Mouse (Mus musculus) embryonic facial prominence, embryonic 13.5 days (tissue): ENCODE measurements at regions not wholly inside any gene's neighbourhood (a gene's known extent, or its start where the extent isn't known, plus 50 kb on each side); places are given as distances from the start of the nearest gene placed in this dataset.

ENCODE experiments used
- ATAC-seq: fragments of 200-750 bp; cut with Nextera tagmentation; 2 replicates; pipeline ENCODE4 v1.8.0; 2017; ENCODE audit warnings: low read depth; ENCODE audit not compliant: insufficient number of reproducible peaks, insufficient read depth, low FRiP score, low TSS enrichment
- H3K27ac ChIP-seq: fragments of 300-500 bp; sonication (generic); 2 replicates; pipeline ENCODE4 v1.5.1; 2015; ENCODE audit warnings: moderate library complexity, mild to moderate bottlenecking, inconsistent platforms
- H3K27me3 ChIP-seq: fragments of 300-500 bp; sonication (generic); 2 replicates; pipeline ENCODE4 v1.6.1; 2015; ENCODE audit warnings: mild to moderate bottlenecking, inconsistent platforms
- H3K36me3 ChIP-seq: fragments of 300-500 bp; sonication (generic); 2 replicates; pipeline ENCODE4 v1.6.1; 2015; ENCODE audit warnings: mild to moderate bottlenecking, inconsistent platforms
- H3K4me1 ChIP-seq: fragments of 300-500 bp; sonication (generic); 2 replicates; pipeline ENCODE4 v1.6.1; 2015; ENCODE audit warnings: inconsistent platforms
- H3K4me2 ChIP-seq: fragments of 300-500 bp; sonication (generic); 2 replicates; pipeline ENCODE4 v1.6.1; 2015; ENCODE audit warnings: moderate library complexity, mild to moderate bottlenecking, inconsistent platforms
- H3K4me3 ChIP-seq: fragments of 300-500 bp; sonication (generic); 2 replicates; pipeline ENCODE4 v1.5.1; 2015; ENCODE audit warnings: mild to moderate bottlenecking, inconsistent platforms
- H3K9ac ChIP-seq: fragments of 300-500 bp; sonication (generic); 2 replicates; pipeline ENCODE4 v1.6.1; 2015; ENCODE audit warnings: mild to moderate bottlenecking, inconsistent platforms
- H3K9me3 ChIP-seq: fragments of 300-500 bp; sonication (generic); 2 replicates; pipeline ENCODE4 v1.6.1; 2016; ENCODE audit warnings: inconsistent platforms
- WGBS: fragments of 180-500 bp; shearing (Covaris S2); methylation state at CpG from one replicate; pipeline ENCODE4 v1.1.7; 2015; ENCODE audit warnings: mixed read lengths; 5-methylcytosine and 5-hydroxymethylcytosine counted together

GRCm38 (mm10) chr13:44234241-44234640, 449.7 kb downstream of the Cd83 start:
- H3K4me1 ChIP-seq = peaks cover 30% of the 10 kb centered on the region
- no peaks in the 10 kb centered on the region for H3K36me3 ChIP-seq
- no peak overlapping the region for H3K4me2 ChIP-seq
- no peak overlapping the region for H3K27ac ChIP-seq
- WGBS = 83% methylated on average over 6 of the region's 6 CpGs
- H3K9me3 ChIP-seq = no peaks in the 10 kb centered on the region
- no peak overlapping the region for H3K9ac ChIP-seq
- no peak for ATAC-seq
- no peak overlapping the region for H3K4me3 ChIP-seq
- peaks cover 15% of the 10 kb centered on the region for H3K27me3 ChIP-seq

GRCm38 (mm10) chr13:44235236-44235635, 450.7 kb downstream of the Cd83 start:
- Histone ChIP-seq H3K4me1 (peaks cover 29% of the 10 kb centered on the region), H3K27ac (no peak overlapping the region), H3K36me3 (no peaks in the 10 kb centered on the region), H3K9me3 (no peaks in the 10 kb centered on the region), H3K27me3 (0 out of 2 replicates have a peak, but pooled peaks cover 8% of the 10 kb centered on the region), H3K9ac (no peak overlapping the region), H3K4me2 (no peak overlapping the region), H3K4me3 (no peak overlapping the region)
- WGBS = 75% methylated on average over 5 of the region's 5 CpGs
- no peak for ATAC-seq

GRCm38 (mm10) chr13:44235941-44236340, 451.4 kb downstream of the Cd83 start:
- H3K27ac ChIP-seq = no peak overlapping the region
- peaks cover 29% of the 10 kb centered on the region for H3K4me1 ChIP-seq
- H3K36me3 ChIP-seq = no peaks in the 10 kb centered on the region
- no peaks in the 10 kb centered on the region for H3K9me3 ChIP-seq
- 92% methylated on average over 2 of the region's 2 CpGs for WGBS
- no peak for ATAC-seq
- 0 out of 2 replicates have a peak, but pooled peaks cover 8% of the 10 kb centered on the region for H3K27me3 ChIP-seq
- no peak overlapping the region for H3K9ac ChIP-seq
- H3K4me2 ChIP-seq = no peak overlapping the region
- no peak overlapping the region for H3K4me3 ChIP-seq

GRCm38 (mm10) chr13:44238308-44238707, 453.7 kb downstream of the Cd83 start:
- H3K4me2 ChIP-seq = peak overlapping the region; percentile 30
- no peak overlapping the region for H3K4me3 ChIP-seq
- H3K4me1 ChIP-seq = peaks cover 13% of the 10 kb centered on the region
- no peak for ATAC-seq
- WGBS = 14% methylated on average over 11 of the region's 11 CpGs
- H3K27ac ChIP-seq = no peak overlapping the region
- no peaks in the 10 kb centered on the region for H3K36me3 ChIP-seq
- H3K9me3 ChIP-seq = no peaks in the 10 kb centered on the region
- 0 out of 2 replicates have a peak, but pooled peaks cover 8% of the 10 kb centered on the region for H3K27me3 ChIP-seq
- H3K9ac ChIP-seq = no peak overlapping the region

GRCm38 (mm10) chr13:44243211-44243610, 458.6 kb downstream of the Cd83 start:
- WGBS = 92% methylated on average over 6 of the region's 6 CpGs
- H3K36me3 ChIP-seq = no peaks in the 10 kb centered on the region
- no peaks in the 10 kb centered on the region for H3K27me3 ChIP-seq
- no peak overlapping the region for H3K4me3 ChIP-seq
- no peaks in the 10 kb centered on the region for H3K9me3 ChIP-seq
- no peak overlapping the region for H3K27ac ChIP-seq
- ATAC-seq = no peak
- no peak overlapping the region for H3K4me2 ChIP-seq
- no peak overlapping the region for H3K9ac ChIP-seq
- peaks cover 12% of the 10 kb centered on the region for H3K4me1 ChIP-seq

GRCm38 (mm10) chr13:44246714-44247251, 462.2 kb downstream of the Cd83 start:
- H3K27me3 ChIP-seq = no peaks in the 10 kb centered on the region
- 79% methylated on average over 7 of the region's 7 CpGs for WGBS
- no peak overlapping the region for H3K4me3 ChIP-seq
- no peaks in the 10 kb centered on the region for H3K36me3 ChIP-seq
- H3K27ac ChIP-seq = no peak overlapping the region
- H3K9ac ChIP-seq = no peak overlapping the region
- H3K9me3 ChIP-seq = no peaks in the 10 kb centered on the region
- ATAC-seq = no peak
- no peak overlapping the region for H3K4me2 ChIP-seq
- H3K4me1 ChIP-seq = peaks cover 12% of the 10 kb centered on the region

GRCm38 (mm10) chr13:44247861-44248260, 463.3 kb downstream of the Cd83 start:
- Histone ChIP-seq H3K4me1 (peaks cover 12% of the 10 kb centered on the region), H3K4me2 (no peak overlapping the region), H3K9ac (no peak overlapping the region), H3K27me3 (no peaks in the 10 kb centered on the region), H3K27ac (no peak overlapping the region), H3K36me3 (no peaks in the 10 kb centered on the region), H3K9me3 (no peaks in the 10 kb centered on the region), H3K4me3 (no peak overlapping the region)
- 84% methylated on average over 11 of the region's 11 CpGs for WGBS
- ATAC-seq = no peak

- ATAC-seq = no peak
- no peak overlapping the region for H3K9ac ChIP-seq
- no peak overlapping the region for H3K4me3 ChIP-seq
- H3K36me3 ChIP-seq = no peaks in the 10 kb centered on the region
- H3K27me3 ChIP-seq = no peaks in the 10 kb centered on the region
- H3K4me1 ChIP-seq = peaks cover 12% of the 10 kb centered on the region
- H3K9me3 ChIP-seq = no peaks in the 10 kb centered on the region
- 35% methylated on average over 8 of the region's 8 CpGs for WGBS
- no peak overlapping the region for H3K27ac ChIP-seq
- H3K4me2 ChIP-seq = no peak overlapping the region
Observed at GRCm38 (mm10) chr13:44248401-44248800, 463.8 kb downstream of the Cd83 start.

- Histone ChIP-seq H3K27me3 (no peaks in the 10 kb centered on the region), H3K36me3 (no peaks in the 10 kb centered on the region), H3K4me2 (no peak overlapping the region), H3K4me3 (no peak overlapping the region), H3K4me1 (peaks cover 12% of the 10 kb centered on the region), H3K9me3 (no peaks in the 10 kb centered on the region), H3K27ac (no peak overlapping the region), H3K9ac (no peak overlapping the region)
- 73% methylated on average over 2 of the region's 2 CpGs for WGBS
- ATAC-seq = no peak
Observed at GRCm38 (mm10) chr13:44249119-44249518, 464.5 kb downstream of the Cd83 start.

GRCm38 (mm10) chr13:44250474-44251201, 466.1 kb downstream of the Cd83 start:
- no peak overlapping the region for H3K27ac ChIP-seq
- WGBS = 77% methylated on average over 11 of the region's 11 CpGs
- no peak overlapping the region for H3K4me3 ChIP-seq
- H3K9ac ChIP-seq = no peak overlapping the region
- no peaks in the 10 kb centered on the region for H3K9me3 ChIP-seq
- no peaks in the 10 kb centered on the region for H3K27me3 ChIP-seq
- peaks cover 12% of the 10 kb centered on the region for H3K4me1 ChIP-seq
- H3K4me2 ChIP-seq = no peak overlapping the region
- H3K36me3 ChIP-seq = no peaks in the 10 kb centered on the region
- no peak for ATAC-seq

- no peak overlapping the region for H3K4me3 ChIP-seq
- no peak overlapping the region for H3K27ac ChIP-seq
- no peaks in the 10 kb centered on the region for H3K36me3 ChIP-seq
- H3K4me2 ChIP-seq = no peak overlapping the region
- no peaks in the 10 kb centered on the region for H3K9me3 ChIP-seq
- no peak overlapping the region for H3K9ac ChIP-seq
- no peaks in the 10 kb centered on the region for H3K27me3 ChIP-seq
- H3K4me1 ChIP-seq = peaks cover 12% of the 10 kb centered on the region
- no peak for ATAC-seq
- WGBS = 86% methylated on average over 1 of the region's 1 CpGs
Observed at GRCm38 (mm10) chr13:44251503-44251902, 466.9 kb downstream of the Cd83 start.

- ATAC-seq = no peak
- whole genome bisulfite sequencing = 79% methylated on average over 3 of the region's 3 CpGs
- peaks cover 12% of the 10 kb centered on the region for H3K4me1 ChIP-seq
- H3K4me3 ChIP-seq = no peak overlapping the region
- H3K27me3 ChIP-seq = no peaks in the 10 kb centered on the region
- no peak overlapping the region for H3K4me2 ChIP-seq
- H3K9me3 ChIP-seq = no peaks in the 10 kb centered on the region
- no peak overlapping the region for H3K9ac ChIP-seq
- H3K27ac ChIP-seq = no peak overlapping the region
- H3K36me3 ChIP-seq = no peaks in the 10 kb centered on the region
Observed at GRCm38 (mm10) chr13:44252496-44252895, 467.9 kb downstream of the Cd83 start.
